Mouse (Mus musculus) liver, embryonic 16.5 days (tissue): ENCODE results near the gene Trpv2. TPM values are rescaled to one million over a fixed set of nuclear protein-coding genes. Genes with fewer than 3 reads are reported as not detected.

ENCODE experiments used
- ATAC-seq: fragments of 200-750 bp; cut with Nextera tagmentation; 2 replicates; pipeline ENCODE4 v1.8.0; 2017; ENCODE audit warnings: low read depth, mild to moderate bottlenecking, moderate number of reproducible peaks, moderate library complexity
- H3K27ac ChIP-seq: fragments of 300-500 bp; sonication (generic); 2 replicates; pipeline ENCODE4 v1.5.1; 2014; ENCODE audit warnings: mild to moderate bottlenecking, low read length
- H3K27me3 ChIP-seq: fragments of 300-500 bp; sonication (generic); 2 replicates; pipeline ENCODE4 v1.6.1; 2014; ENCODE audit warnings: low read depth, low read length, mixed read lengths; ENCODE audit not compliant: control insufficient read depth, insufficient read depth
- H3K36me3 ChIP-seq: fragments of 300-500 bp; sonication (generic); 2 replicates; pipeline ENCODE4 v1.6.1; 2014; ENCODE audit warnings: mild to moderate bottlenecking; ENCODE audit not compliant: control insufficient read depth, insufficient read depth
- H3K4me1 ChIP-seq: fragments of 300-500 bp; sonication (generic); 2 replicates; pipeline ENCODE4 v1.6.1; 2014; ENCODE audit warnings: low read depth, low read length, mixed read lengths; ENCODE audit not compliant: control insufficient read depth
- H3K4me2 ChIP-seq: fragments of 300-500 bp; sonication (generic); 2 replicates; pipeline ENCODE4 v1.6.1; 2014; ENCODE audit warnings: low read depth, low read length, mixed read lengths
- H3K4me3 ChIP-seq: fragments of 300-500 bp; sonication (generic); 2 replicates; pipeline ENCODE4 v1.5.1; 2014; ENCODE audit warnings: low read depth, mild to moderate bottlenecking, low read length
- H3K9ac ChIP-seq: fragments of 300-500 bp; sonication (generic); 2 replicates; pipeline ENCODE4 v1.6.1; 2014; ENCODE audit warnings: low read depth, low read length
- H3K9me3 ChIP-seq: fragments of 300-500 bp; sonication (generic); replicated peaks from 2 replicates; pipeline ENCODE4 v1.6.1; 2016; ENCODE audit warnings: low read length; ENCODE audit not compliant: control insufficient read depth
- WGBS: fragments of 180-500 bp; shearing (Covaris S2); extraction: QIAGEN DNeasy Blood & Tissue Kit; methylation state at CpG from one replicate; pipeline ENCODE4 v1.1.7; 2014; ENCODE audit not compliant: insufficient replicate concordance; 5-methylcytosine and 5-hydroxymethylcytosine counted together
- polyA plus RNA-seq: library from polyadenylated mRNA; unstranded; fragments of >200 nt; fragmentation: Nextera tagmentation; extraction: Ambion mirVana; gene quantifications from 2 replicates; pipeline ENCODE4 v1.2.1, GENCODE M21; 2015

The Trpv2 gene
- polyA plus RNA-seq, 1 experiment from 2014 or later = 5.0 TPM

DNA sequence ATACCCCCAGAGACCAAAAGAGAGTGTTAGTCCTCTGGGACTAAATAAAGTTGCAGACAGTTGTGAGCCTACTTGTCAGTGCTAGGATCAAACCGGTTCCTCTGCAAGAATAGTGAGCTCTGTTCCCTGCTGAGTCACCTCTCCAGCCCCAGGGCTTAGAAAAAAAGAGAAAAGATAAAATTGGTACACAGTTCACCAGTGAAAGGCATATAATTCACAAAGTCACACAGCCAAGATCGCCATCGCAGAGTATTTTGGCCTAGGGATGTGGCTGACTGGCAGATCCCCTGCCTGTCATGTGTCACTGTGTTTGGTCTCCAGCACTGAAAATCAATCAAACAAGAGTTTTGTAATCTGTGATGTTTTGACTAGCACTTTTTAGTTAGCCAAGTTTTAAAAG lies 6.0 kb upstream of the Trpv2 start:
- Histone ChIP-seq H3K4me2 (no peak overlapping the region), H3K27me3 (no peaks in the 10 kb centered on the region), H3K9ac (no peak overlapping the region), H3K9me3 (no peaks in the 10 kb centered on the region), H3K4me1 (no peaks in the 10 kb centered on the region), H3K4me3 (no peak overlapping the region), H3K27ac (no peak overlapping the region), H3K36me3 (no peaks in the 10 kb centered on the region)
- no peak for ATAC-seq
- WGBS = 38% methylated on average over 3 of the region's 3 CpGs

DNA sequence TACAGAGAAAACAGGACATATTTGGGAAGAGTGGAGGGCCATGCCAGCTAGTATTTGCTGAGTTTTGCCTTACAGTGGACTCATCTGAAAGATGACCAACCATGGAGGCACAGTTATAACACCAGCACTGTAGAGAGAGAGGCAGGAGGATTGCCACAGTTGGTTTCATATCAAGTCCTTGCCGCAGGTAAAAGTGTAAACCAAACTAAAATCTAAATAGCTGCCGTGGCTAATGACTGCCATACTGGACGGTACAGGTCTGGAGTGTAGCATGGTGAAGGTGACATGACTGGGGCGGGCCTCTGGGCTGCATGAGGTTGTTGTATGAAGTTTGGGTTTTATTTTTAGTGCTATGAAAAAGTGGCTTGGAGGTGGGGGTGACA lies 408 bp downstream of the Trpv2 start:
- WGBS = 53% methylated on average over 4 of the region's 4 CpGs
- no peak overlapping the region for H3K27ac ChIP-seq
- peak overlapping the region; percentile 96 for H3K4me2 ChIP-seq
- no peak overlapping the region for H3K9ac ChIP-seq
- no peak for ATAC-seq
- peaks cover 23% of the 10 kb centered on the region for H3K4me1 ChIP-seq
- H3K36me3 ChIP-seq = no peaks in the 10 kb centered on the region
- H3K27me3 ChIP-seq = no peaks in the 10 kb centered on the region
- H3K9me3 ChIP-seq = no peaks in the 10 kb centered on the region
- no peak overlapping the region for H3K4me3 ChIP-seq

DNA sequence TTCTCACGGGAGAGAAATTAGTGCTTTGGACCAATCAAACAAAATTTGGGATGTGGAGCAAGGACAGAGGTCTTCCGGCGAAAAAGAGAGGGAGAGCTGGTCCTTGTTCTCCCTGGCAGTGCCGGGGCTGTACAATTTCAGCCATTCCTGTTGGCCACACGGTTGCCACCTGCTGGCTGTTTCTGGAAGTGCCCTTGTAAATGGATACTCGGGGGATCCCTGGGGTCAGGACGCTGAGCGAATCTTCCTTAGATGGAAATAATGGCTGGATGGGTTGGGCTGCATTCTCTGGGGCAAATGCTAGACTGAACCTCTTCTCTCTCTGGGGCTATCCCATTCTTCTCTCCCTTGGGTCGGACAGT lies 992 bp downstream of the Trpv2 start:
- Histone ChIP-seq H3K4me3 (peak overlapping the region; percentile 67), H3K4me1 (peaks cover 23% of the 10 kb centered on the region), H3K9ac (peak overlapping the region; percentile 63), H3K9me3 (no peaks in the 10 kb centered on the region), H3K36me3 (no peaks in the 10 kb centered on the region), H3K4me2 (peak overlapping the region; percentile 96), H3K27me3 (no peaks in the 10 kb centered on the region), H3K27ac (peak overlapping the region; percentile 61; the same call in 1 of the 2 replicates)
- ATAC-seq = peak; percentile 62
- WGBS = 1% methylated on average over 9 of the region's 9 CpGs

DNA sequence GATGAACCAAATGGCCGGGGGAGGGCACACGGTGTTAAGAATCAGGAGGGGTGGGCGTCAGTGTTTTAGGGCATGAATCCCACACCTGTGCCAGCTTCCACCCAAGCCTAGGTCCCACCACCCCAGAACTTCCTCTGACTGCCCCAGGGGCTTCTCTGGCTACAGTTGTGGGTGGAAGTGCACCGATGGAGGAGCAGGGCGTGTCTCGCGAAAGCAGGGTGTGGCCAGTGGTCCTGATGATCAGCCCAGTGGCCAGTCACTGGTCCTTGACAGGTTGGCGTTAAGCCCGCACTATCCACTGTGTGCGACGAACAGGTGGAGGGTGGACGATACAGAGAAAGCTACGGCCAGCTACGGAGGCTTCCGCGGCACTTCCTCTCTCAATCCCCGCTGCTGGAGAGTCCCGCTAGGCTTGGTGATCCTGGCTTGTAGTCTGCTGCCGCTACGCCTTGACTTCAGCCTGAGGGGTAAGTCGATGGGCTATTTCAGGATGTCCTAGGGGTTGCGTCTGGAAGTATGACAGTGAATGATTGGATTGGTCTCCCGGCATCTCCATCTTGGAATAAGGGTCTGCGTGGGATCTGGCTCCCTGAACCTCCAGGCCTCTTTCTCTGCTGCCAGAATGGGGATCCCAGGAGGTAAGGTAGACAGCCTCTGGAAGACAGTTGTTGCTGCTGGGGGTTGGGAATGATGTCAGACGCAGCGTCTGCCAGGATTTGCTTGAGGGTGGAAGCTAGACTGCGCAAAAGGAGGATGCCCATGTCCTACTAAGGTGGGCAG lies 1.6 kb downstream of the Trpv2 start:
- Histone ChIP-seq H3K27ac (peak overlapping the region; percentile 61), H3K36me3 (no peaks in the 10 kb centered on the region), H3K4me3 (peak overlapping the region; percentile 67), H3K9me3 (no peaks in the 10 kb centered on the region), H3K4me2 (peak overlapping the region; percentile 96), H3K4me1 (peaks cover 23% of the 10 kb centered on the region), H3K9ac (peak overlapping the region; percentile 63), H3K27me3 (no peaks in the 10 kb centered on the region)
- WGBS = 3% methylated on average over 27 of the region's 27 CpGs
- ATAC-seq = peak; percentile 72

DNA sequence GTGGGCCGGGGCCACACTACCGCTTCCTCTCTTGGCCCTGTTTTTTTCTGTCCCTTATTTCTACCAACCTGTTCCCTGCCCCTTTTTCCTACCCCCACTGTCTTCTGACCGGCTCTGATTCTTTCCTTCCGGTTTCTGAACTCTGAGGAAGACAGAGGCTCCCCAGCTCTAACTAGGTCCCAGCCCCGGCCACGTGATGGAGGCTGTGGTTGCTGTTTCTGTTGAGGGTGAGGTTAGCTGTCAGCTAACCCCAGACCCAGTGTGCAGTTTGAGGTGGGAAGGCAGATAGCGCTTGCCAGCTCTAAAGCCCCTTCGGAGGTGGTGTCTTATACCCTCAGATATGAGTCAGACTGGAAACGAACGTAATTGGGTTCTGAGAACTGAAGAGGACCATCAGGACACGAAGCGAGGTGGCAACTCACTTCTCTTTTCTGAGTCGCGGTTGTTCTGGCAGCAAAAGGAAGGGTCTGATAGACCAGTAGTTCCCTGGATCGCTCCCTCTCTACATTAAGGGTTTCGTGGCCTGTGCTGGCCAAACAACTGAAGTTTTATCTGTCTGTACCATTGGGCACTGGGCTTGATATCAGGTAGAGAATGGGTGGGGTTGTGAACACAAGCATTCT lies 2.4 kb downstream of the Trpv2 start:
- Histone ChIP-seq H3K27me3 (no peaks in the 10 kb centered on the region), H3K4me2 (peak overlapping the region; percentile 96), H3K9ac (peak overlapping the region; percentile 63), H3K4me3 (peak overlapping the region; percentile 67), H3K9me3 (no peaks in the 10 kb centered on the region), H3K27ac (peak overlapping the region; percentile 61), H3K36me3 (no peaks in the 10 kb centered on the region), H3K4me1 (peaks cover 23% of the 10 kb centered on the region)
- ATAC-seq = peak; percentile 57
- WGBS = 12% methylated on average over 16 of the region's 16 CpGs

DNA sequence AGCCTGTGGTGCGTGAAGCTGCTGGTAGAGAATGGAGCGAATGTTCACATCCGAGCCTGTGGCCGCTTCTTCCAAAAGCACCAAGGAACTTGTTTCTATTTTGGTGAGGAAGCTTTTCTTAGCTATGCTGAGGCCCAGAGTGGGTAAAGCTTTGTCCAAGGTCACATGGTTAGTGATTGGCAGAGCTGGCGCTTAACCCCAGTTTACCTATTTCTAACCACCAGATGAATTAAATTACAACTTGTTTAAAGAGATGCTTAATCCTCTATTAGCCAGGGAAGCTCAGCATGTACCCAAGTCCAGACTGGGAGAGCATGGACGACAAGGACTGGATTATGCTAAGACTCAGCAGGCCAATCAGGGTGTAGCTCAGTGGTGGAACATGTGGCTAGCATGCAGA lies 8.7 kb downstream of the Trpv2 start:
- no peaks in the 10 kb centered on the region; the same call in 1 of the 2 replicates for H3K36me3 ChIP-seq
- no peak overlapping the region for H3K4me3 ChIP-seq
- ATAC-seq = no peak
- WGBS = 84% methylated on average over 6 of the region's 6 CpGs
- no peak overlapping the region for H3K4me2 ChIP-seq
- H3K9me3 ChIP-seq = no peaks in the 10 kb centered on the region
- H3K9ac ChIP-seq = no peak overlapping the region
- peaks cover 8% of the 10 kb centered on the region for H3K4me1 ChIP-seq
- no peak overlapping the region for H3K27ac ChIP-seq
- no peaks in the 10 kb centered on the region for H3K27me3 ChIP-seq

DNA sequence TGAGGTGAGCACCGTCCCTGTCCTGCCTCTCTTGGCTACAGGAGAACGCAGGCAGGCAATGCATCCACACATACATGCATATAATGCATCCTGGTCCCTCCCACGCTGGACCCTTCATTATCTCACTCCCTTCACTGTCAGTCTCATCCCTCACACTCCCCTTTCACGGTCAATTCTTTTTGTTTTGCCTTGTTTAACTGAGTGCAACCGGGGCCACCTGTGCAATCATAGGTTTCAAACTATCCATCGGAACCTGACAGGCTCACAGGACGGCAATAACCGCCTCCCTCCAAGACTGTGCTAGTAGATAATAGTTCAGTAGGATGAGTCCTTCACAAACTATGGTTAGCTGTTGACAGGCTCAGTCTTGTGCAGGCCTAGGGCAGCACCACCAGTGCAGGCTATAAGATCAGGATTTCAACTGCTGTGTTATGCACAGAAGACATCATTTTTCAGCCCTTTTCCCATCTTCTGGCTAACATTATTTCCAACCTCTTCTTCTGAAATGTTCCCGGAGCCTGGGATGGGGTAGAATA lies 10.5 kb downstream of the Trpv2 start:
- no peak overlapping the region for H3K27ac ChIP-seq
- no peak overlapping the region for H3K4me2 ChIP-seq
- no peaks in the 10 kb centered on the region for H3K27me3 ChIP-seq
- no peak overlapping the region for H3K4me3 ChIP-seq
- H3K9me3 ChIP-seq = no peaks in the 10 kb centered on the region
- 59% methylated on average over 9 of the region's 9 CpGs for WGBS
- H3K9ac ChIP-seq = no peak overlapping the region
- H3K36me3 ChIP-seq = no peaks in the 10 kb centered on the region; the same call in 1 of the 2 replicates
- peaks cover 8% of the 10 kb centered on the region for H3K4me1 ChIP-seq
- no peak for ATAC-seq

DNA sequence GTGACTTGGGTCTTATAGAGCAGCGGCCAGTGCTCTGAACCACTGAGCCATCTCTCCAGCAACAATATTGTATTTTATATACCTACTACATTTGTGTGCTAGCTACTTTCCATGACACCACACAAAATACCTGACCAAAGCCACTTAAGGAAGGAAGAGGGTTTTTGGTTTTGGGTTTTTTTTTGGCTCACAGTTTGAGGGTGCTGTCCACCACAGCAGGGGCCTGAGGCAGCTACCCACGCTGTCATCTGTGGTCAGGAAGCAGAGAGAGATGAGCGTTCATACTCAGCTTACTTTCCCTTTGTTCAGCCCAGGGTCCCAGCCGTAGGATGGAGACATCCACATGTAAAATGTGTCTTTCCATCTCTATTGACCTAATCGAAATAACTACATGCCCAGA lies 12.7 kb downstream of the Trpv2 start:
- Histone ChIP-seq H3K27me3 (no peaks in the 10 kb centered on the region), H3K9ac (no peak overlapping the region), H3K4me1 (peaks cover 8% of the 10 kb centered on the region), H3K4me2 (no peak overlapping the region), H3K4me3 (no peak overlapping the region), H3K9me3 (no peaks in the 10 kb centered on the region), H3K27ac (no peak overlapping the region), H3K36me3 (no peaks in the 10 kb centered on the region; the same call in 1 of the 2 replicates)
- ATAC-seq = no peak
- WGBS = 59% methylated on average over 5 of the region's 5 CpGs

DNA sequence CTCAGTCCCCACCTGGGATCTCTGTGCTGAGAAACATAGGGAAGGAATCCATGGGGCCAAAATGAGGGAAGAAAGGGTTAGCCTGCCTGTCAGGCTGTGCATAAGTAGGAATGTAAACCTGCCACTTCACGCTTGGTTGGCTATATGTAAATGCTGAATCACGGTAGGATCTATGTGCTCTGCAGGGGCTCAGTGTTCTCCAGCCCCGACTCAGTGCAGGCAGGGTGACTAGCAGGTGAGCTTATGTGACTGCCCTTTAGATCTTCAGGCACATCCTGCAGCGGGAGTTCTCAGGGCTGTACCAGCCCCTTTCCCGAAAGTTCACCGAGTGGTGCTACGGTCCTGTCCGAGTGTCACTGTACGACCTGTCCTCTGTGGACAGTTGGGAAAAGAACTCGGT lies 15.1 kb downstream of the Trpv2 start:
- no peak overlapping the region for H3K4me3 ChIP-seq
- ATAC-seq = no peak
- H3K9me3 ChIP-seq = no peaks in the 10 kb centered on the region
- H3K4me2 ChIP-seq = no peak overlapping the region
- 83% methylated on average over 10 of the region's 10 CpGs for WGBS
- H3K9ac ChIP-seq = no peak overlapping the region
- no peaks in the 10 kb centered on the region for H3K27me3 ChIP-seq
- peaks cover 8% of the 10 kb centered on the region for H3K4me1 ChIP-seq
- H3K36me3 ChIP-seq = no peaks in the 10 kb centered on the region; the same call in 1 of the 2 replicates
- H3K27ac ChIP-seq = no peak overlapping the region
